Mouse (Mus musculus) WW6 (cell line): ENCODE results near the gene Maea.

Source experiments
- DNase-seq: peaks from one replicate; pipeline ENCODE4 v3.0.0-alpha.2; 2013; ENCODE audit warnings: low read depth, low spot score

Maea gene

GRCm38 (mm10) chr5:33357494-33357893 lies 22.2 kb downstream of the Maea start:
- no peak for DNase-seq

- no peak for DNase-seq
Measured at GRCm38 (mm10) chr5:33358467-33358866, 23.2 kb downstream of the Maea start.

- DNase-seq = no peak
Measured at GRCm38 (mm10) chr5:33363263-33363662, 28.0 kb downstream of the Maea start.

- DNase-seq = no peak
Measured at GRCm38 (mm10) chr5:33368651-33369050, 33.3 kb downstream of the Maea start.

- DNase-seq = no peak
Measured at GRCm38 (mm10) chr5:33371137-33371536, 35.8 kb downstream of the Maea start.

GRCm38 (mm10) chr5:33371668-33372067 lies 36.4 kb downstream of the Maea start:
- DNase-seq = no peak

GRCm38 (mm10) chr5:33372331-33373038 lies 37.2 kb downstream of the Maea start:
- DNase-seq = no peak

GRCm38 (mm10) chr5:33377176-33377575 lies 41.9 kb downstream of the Maea start:
- no peak for DNase-seq

- DNase-seq = no peak
Measured at GRCm38 (mm10) chr5:33377801-33378301, 42.5 kb downstream of the Maea start.

GRCm38 (mm10) chr5:33378302-33378854 lies 43.1 kb downstream of the Maea start, which contains the start of gene Uvssa:
TSS of gene Uvssa (plus strand) at chr5:33378549.
- peak; percentile 97 for DNase-seq

- DNase-seq = no peak
Measured at GRCm38 (mm10) chr5:33387550-33387949, 52.2 kb downstream of the Maea start.

- peak; percentile 38 for DNase-seq
Measured at GRCm38 (mm10) chr5:33393803-33394202, 58.5 kb downstream of the Maea start.

- DNase-seq = no peak
Measured at GRCm38 (mm10) chr5:33395693-33396092, 60.4 kb downstream of the Maea start.

- no peak for DNase-seq
Measured at GRCm38 (mm10) chr5:33396828-33397227, 61.5 kb downstream of the Maea start.

GRCm38 (mm10) chr5:33400819-33401218 lies 65.5 kb downstream of the Maea start:
- DNase-seq = no peak

GRCm38 (mm10) chr5:33420313-33420712 lies 85.0 kb downstream of the Maea start:
- no peak for DNase-seq
